Mouse (Mus musculus) A20 (cell line): Measurements from ENCODE around the gene Olfr780.
"Not testable (repeated sequence)": the region's sequence is repeated elsewhere in the genome, so short reads cannot be mapped to it uniquely, and the experiment has no call there.

ENCODE experiments used
- DNase-seq: peaks from one replicate; pipeline ENCODE4 v3.0.0-alpha.2; 2011; ENCODE audit warnings: low read depth, low spot score

Olfr780 gene

DNA sequence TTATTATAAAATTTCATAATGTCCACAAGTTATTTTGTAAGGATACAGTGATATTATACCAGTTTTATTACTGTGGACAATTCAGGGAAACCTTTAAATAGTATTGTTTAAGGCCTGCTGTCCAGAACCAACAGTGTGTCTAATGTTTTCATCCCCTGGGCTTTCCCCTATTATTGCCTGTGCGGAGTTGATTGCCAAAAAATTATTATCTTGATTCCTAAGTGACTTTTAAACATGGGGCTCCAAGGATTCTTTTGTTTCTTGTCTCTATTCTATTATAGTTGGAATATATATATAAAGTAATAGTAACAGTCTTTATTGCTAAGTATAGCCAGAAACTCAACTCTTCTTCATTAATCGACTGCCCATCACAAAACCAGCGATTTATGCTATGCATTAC lies at the start of gene Olfr780:
Gene Olfr780, plus strand, starts transcription at position 301 of the 400 bp plus-strand sequence.
- DNase-seq = no peak

DNA sequence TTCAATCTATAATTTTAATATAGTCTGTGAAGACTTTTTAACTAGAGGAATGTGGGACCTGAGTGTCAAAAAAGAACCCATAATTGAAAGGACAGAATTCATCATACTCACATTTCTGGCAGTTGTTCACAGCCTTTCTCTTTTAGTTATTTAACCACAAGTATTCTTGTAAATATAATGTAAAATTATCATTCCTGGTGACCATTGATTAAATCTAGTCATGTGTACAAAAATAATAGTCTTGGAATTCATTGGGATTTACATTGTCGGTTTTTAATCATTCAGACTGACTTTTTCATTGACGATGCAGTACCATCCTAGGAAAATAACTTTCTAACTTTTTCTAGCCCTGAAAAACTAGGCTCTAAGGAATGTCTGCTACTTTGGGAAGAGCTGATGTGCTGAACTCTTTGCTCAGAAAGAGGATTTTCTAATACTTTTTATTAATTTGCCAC lies 46.8 kb upstream of the Olfr780 start, which contains the start of gene Olfr777:
Gene Olfr777, minus strand, starts transcription at position 405 of the 455 bp plus-strand sequence.
- no peak for DNase-seq

DNA sequence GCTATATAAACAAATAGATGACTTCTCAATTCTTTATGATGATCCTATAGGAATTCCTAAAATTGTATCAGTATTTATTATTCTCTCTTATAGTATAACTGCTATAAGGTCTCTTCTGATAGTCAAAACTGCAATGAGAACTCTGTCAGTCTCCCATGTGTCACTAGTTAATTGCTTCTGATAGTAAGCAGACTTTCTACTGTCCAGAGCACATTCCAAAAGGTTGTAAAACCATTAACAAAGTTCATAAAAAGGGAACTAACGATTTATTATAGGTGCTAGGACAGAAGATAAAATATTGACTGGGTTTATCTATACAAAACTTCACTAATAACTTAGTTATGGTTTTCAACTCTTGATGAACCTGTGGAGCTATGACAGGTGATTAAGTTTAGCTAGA lies 4.9 kb upstream of the Olfr780 start:
- DNase-seq = not testable (repeated sequence)

DNA sequence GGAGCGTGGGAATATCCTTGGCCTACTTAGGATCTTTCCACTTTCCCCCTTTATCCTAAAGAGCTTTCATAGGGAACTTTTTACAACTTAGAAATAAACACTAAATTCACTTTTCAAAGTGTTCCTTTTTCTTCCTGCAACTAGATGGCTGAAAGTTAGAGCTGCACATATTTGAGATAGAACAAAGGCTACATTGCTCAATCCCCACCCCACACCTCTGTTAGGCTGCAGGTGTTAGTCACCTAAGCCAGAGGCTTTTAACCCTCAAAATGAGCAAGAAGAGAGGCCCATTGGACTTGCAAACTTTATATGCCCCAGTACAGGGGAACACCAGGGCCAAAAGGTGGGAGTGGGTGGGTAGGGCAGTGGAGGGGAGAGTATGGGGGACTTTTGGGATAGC lies 4.4 kb upstream of the Olfr780 start:
- DNase-seq = not testable (repeated sequence)

DNA sequence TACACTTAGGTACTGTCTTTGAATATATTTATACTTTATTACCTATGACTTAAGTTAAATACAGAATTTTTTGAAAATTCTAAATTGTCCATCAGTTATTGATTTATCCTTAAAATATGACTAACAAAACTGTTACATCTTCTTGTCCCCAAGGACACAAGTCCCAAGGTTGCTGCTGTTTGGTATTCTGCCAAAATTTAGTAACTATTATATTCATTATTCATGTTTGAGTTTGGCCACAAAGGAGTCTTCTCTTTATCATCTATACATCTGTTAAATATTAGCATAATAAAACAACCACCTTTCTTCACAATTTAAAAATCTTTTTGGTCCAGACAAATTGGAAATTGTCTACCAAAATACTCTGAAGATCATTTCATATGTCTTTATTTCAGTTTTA lies 10.6 kb downstream of the Olfr780 start, which contains the start of gene Olfr781:
Gene Olfr781, plus strand, starts transcription at position 301 of the 400 bp plus-strand sequence.
- no peak for DNase-seq

DNA sequence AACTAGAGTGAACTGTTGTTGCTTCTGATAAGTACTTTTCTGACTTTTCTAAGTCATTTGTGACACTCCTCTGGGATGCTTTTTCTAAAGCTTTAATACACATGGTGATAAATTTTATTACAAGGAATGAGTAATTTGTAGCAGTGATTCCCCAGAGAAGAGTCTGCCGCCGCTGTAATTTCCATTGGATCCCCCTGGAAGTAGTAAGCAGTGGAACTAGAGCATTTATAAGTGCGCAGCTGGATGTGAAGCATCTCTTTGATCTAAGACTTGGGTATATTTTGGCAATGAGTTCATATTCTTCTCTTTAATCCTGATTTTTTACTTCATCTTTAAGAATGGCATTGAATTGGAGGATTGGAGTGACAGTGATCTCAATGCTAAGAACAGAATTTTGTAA lies 30.6 kb downstream of the Olfr780 start, which contains the start of gene Olfr782:
Gene Olfr782, plus strand, starts transcription at position 301 of the 400 bp plus-strand sequence.
- no peak for DNase-seq

DNA sequence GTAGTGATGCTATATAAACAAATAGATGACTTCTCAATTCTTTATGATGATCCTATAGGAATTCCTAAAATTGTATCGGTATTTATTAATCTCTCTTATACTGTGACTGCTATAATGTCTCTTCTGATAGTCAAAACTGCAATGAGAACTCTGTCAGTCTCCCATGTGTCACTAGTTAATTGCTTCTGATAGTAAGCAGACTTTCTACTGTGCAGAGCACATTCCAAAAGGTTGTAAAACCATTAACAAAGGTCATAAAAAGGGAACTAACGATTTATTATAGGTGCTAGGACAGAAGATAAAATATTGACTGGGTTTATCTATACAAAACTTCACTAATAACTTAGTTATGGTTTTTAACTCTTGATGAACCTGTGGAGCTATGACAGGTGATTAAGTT lies 34.6 kb downstream of the Olfr780 start:
- not testable (repeated sequence) for DNase-seq

DNA sequence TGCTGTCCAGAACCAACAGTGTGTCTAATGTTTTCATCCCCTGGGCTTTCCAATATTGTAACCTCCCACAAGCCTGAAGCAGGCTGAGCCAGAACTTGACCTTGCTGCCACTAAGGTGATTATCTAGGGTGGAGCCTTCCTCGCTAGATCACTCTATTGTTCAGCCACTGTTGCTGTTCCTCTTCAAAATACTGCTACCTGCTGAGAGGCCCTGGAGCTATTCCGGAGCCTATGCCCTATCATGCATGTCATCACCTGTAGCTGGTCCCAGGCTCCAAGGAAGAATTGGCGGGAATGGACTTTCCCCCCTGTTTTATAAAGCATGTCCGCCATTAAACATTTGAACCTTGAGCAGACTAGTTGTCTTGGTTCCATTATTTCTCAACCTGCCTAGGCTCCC lies 38.6 kb downstream of the Olfr780 start:
- not testable (repeated sequence) for DNase-seq

DNA sequence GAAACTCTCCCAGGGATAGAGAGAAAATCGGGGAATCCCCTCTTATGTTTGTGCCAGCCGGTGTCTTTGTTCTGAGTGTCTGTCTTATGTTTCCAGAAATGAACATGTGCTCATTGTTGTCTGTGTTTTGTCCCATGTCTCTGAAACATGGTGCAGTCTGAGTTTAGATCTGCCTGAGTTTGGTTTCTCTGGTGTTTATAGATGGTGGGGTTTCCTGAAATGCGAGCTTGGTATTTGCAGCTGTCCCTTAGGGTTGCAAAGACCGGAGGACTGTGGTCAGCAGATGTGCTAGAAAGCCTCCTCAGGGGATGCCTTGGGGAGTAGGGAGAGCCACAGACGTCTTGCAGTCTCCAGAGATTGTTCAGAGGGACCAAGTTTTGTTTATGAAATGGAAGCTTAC lies 39.4 kb downstream of the Olfr780 start:
- DNase-seq = no peak
